Mouse (Mus musculus): ENCODE data around the gene Sfxn2.

The Sfxn2 gene

DNA sequence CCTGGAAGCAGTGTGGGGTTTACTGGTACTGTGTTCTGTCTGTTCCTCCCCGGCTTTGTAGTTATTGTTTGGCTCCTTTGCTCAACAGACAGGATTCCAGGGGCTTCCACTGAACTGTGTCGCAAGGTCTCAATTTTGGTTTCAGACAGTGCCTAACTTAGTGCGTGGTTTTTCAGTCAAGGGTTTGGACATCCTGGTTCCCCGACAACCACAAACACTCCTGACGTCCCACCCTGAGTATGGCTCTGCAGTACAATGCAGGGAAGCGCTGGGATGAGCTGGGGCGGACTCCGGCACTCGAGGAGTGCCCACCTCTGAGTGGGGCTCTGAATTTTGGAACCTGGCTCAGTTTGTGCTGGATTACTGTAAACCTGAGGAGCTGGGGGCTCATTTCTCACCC lies 56.6 kb downstream of the Sfxn2 start:
- no peak for DNase-seq (ENCODE audit: low spot score in 2 of 2)

DNA sequence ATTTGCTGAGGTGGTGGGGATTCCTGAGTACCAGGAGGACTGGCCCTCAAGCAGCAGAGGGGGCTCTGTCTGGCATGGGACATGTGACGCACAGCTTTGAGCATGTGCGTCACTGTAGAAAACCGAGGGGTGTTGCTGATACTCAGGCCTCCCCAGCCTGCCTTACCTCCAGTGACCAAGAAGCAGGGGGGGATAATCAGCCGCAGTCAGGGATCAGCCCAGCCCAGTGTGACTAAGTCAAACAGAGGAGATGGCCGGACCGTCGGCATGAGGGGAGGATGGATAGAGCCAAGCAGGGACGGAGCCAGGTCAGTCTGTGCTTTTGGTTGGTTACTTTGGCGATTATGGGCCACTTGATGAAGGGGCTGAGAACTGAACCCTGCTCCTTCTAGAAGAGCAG lies 58.5 kb downstream of the Sfxn2 start:
- DNase-seq (ENCODE audit: low spot score in 2 of 2) = no peak

DNA sequence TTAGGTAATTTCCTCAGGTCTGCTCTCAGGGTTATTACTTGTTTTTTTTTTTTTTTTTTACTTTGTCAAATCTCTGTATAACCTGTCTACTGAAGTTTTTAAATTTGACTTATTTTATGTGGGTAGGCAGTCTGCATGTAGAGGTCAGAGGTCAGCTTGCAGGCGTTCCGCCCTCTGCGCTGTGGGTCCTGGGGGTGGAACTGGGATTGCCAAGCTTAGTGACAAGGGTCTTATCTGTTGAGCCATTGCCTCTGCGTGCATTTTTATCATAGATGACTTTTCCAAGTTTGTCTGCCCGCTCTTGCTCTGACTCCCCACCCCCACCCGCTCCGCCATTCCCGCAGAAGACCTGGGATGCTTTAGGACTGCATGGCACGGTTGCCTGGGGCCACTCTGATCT lies 62.6 kb downstream of the Sfxn2 start:
- no peak for DNase-seq (ENCODE audit: low spot score in 2 of 2)

DNA sequence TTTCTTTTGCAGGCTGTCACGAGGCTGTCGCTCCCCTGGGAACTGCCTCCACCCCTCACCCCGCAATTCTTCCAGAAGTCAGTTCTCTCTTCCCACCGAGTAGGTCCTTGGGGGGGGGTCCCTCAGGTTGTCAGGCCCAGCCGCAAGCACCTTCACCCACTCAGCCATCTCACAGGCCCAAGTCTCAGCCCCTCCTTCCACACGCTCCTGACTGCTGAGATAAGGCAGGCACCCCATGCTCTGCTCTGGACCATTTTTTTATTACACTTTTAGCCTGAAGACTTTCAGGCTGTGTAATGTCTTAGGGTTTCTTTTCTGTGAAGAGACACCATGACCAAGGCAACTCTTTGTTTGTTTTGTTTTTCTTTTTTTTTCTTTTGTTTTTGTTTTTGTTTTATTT lies 64.4 kb downstream of the Sfxn2 start:
- no peak for DNase-seq (ENCODE audit: low spot score in 2 of 2)

DNA sequence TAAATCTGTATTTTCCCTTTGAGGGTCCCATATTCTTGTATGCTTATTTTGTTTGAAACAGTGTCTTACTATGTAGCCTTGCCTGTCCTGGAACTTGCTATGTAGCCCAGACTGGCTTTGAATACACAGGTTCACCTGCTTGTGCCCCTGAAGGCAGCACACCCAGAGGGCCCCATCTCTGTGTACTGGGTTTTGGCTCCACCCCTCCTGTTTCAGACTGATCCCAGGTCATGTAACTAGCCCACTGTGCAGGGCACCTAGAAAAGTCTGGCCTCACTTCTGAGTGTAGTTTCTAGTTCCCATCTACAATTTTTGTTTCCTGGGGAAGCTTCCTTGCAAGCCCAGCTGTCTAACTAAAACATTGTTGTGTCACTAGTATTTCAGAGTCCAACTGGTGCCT lies 65.9 kb downstream of the Sfxn2 start:
- no peak for DNase-seq (ENCODE audit: low spot score in 2 of 2)

DNA sequence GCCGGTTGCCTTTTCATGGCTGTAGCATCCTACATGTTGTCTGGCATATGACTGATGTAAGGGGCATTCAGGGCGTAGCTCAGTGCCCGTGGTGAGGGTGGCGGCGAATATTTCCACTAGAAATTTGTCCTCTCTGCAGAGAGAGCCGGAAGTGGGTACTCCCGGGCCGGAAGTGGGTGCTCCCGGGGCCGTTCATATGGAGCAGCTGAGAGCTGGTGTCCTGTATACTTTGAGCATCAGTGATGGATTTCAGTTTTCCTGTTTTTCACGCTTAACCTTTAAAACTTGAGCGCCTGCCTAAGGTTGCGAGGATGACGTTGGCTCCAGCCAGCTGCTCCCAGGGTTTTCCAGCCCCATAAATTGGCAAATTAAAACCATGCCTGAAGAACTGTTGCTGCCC lies 66.3 kb downstream of the Sfxn2 start:
- DNase-seq (ENCODE audit: low spot score in 2 of 2) = no peak

DNA sequence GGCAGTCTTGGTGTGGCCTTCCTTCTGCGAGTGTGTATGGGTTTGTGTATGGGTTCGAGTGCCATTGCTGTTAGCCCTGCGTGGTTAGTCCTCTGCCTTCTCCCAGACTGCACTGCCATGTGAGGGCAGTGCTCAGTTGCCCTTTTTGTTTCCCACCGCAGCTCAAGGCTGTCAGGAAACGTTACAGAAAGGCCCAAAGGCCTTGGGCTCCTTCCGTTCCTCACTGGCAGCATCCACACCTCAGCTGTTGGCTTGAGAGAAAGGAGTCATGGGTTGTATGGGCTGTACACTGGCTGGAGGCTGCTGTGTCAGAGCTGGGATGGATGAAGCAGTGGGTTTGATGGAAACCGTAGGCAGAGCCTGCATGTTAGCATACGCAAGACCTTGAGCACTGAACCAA lies 67.6 kb downstream of the Sfxn2 start:
- DNase-seq (ENCODE audit: low spot score in 2 of 2) = no peak

DNA sequence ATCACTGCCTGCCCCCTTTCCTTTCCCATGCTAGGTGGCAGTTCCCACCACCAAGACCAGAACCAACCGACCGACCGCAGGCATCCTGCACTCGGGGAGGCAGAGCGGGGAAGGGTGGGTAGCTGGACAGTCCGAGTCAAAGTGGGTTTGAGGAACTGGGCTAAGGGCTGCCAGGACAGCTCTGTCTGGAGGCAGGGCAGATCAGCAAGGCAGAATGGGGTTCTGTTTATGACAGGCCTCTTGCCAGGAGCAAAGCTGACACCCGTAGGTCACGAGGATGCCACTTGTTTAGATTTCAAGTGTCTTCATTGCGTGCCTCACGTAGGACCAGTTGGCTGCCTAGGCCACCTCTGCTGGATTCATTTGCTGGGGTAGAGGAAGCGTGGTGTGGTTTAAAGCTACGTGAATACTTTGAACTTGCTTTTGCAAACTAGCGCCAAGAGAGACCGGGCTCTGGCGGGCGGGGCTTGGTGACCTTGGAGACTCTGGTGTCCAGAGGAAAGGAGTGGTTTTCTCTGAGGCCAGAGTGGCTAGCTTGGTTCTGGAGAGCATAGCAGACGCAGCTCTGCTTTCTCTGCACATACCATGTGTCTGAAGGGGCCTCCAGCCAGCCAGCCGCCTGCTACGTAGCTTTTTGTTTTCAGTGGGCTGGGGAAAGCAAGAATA lies 68.4 kb downstream of the Sfxn2 start:
- no peak for DNase-seq (ENCODE audit: low spot score in 2 of 2)

DNA sequence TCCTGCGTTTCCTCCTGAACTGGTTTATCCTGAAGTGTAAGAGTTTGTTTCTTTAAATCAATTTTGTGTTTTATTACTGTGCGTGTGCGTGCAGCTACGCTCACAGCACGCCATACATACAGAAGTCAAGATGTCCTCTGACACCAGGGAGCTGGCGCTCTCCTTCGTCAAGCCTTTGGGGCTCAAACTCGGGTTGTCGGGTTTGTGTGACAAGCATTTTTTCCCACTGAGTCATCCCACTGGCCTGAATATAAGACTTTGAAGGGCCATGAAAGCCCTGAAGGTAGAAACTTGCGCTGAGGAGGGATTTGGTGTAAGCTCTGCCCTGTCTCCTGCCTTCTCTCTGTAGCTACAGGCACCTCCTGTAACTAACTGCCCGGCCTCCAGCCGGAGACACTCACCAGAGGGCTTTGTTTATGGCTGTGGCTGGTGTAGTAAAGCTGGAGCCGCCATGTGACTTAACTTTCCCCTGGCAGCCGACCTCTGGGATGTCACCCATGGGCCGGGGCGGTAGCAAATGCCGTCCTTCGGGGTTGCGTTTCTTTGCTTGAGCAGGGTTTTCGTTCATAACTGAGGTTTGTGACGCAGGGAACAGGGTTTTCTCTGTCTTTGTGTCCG lies 69.1 kb downstream of the Sfxn2 start:
- DNase-seq (ENCODE audit: low spot score in 2 of 2) = no peak

DNA sequence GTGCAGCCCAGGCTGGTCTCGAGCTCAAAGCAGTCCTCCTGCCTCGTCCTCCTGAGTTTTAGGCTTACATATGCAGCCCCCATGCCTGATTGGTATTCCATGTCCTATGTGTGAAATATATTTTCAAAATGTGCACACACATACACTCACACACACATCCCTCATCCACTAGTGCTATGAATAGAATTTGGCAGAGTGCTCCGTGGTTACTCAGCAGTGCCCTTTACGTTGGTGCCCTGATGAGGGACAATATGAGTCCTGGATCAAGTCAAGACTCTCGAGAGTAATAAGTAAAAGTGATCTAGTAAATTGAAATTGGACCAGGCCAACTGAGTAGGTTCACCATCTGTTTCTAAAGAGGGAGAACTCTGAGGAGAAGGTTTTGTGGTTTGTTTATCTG lies 70.1 kb downstream of the Sfxn2 start:
- DNase-seq (ENCODE audit: low spot score in 2 of 2) = no peak

DNA sequence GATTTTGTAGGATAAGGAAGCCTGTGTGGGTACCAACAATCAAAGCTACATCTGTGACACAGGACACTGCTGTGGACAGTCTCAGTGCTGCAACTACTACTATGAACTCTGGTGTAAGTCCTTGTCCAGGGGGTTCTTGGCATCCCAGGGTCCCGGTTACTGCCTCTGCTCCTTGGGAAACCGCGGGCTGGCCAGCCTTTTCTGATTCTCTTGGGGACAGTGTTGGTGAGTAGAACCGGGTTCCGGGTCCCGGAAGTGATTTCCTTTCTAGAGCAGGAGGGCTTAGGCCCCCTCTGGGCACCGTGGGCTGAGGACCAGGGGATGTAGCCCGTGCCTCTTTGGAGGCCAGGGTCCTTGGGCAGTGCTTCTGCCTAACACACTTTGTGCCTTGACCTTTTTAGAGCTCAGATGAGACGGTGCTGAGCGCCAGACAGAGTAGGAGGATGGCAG lies 71.2 kb downstream of the Sfxn2 start:
- no peak for DNase-seq (ENCODE audit: low spot score in 2 of 2)

DNA sequence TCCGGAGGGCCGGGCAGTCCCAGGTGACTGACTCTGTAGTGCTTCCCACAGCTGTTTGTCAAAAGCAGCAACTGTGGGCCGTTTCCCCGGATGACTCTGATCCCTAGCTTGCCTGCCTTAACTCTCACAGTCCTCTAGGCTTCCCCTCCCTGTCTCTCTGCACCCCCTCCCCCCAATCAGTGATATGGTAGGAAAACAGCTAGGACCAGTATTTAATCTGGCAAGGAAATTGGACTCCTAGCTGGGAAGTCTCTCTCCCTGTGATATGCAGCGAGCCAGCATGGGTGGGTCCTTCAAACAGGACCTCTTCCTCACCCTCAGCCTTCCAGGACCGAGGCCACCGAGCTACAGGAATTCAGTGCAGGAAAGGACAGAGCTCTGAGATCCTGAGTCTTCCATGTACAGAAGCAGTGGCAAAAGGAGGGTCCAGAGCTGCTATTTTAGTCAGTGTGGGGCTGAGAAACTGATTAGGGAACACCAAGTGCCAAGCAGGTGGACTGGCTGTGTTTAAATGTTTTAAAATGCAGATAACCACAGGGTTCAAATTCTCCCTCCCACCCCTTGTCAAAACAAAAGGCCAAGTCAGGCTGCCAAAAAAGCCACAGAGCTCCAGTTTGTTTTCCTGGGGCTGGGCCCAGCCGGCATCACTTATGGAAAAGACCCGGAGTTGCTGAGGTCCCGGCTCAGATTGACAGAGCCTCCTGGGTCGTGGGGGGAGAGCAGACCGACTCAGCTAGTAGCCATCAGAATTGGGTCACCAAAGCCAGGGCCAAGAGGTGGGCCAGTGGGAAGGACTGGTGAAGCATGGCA lies 71.8 kb downstream of the Sfxn2 start:
- no peak for DNase-seq (ENCODE audit: low spot score in 2 of 2)

DNA sequence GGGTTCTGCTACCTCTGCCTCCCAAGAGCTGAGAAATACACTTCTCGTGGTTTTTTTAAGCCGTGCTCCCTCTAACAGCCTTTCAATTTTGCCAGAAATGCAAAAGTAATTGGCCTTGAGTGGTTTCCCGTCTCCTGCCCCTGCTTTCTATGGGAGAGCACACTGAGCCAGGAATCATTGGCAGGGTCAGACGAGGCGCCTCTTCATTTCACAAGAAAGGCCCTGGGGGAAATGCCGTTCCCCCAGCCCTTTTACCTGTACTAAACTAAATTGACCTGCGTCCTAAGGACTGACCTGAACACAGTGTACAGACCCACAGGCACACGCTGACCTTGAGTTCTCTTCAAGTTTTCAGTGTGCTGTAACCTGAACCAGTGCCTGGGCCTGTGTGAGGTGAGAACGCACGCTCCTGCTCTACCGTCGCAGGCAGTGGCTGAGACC lies 72.9 kb downstream of the Sfxn2 start:
- DNase-seq (ENCODE audit: low spot score in 2 of 2) = no peak

DNA sequence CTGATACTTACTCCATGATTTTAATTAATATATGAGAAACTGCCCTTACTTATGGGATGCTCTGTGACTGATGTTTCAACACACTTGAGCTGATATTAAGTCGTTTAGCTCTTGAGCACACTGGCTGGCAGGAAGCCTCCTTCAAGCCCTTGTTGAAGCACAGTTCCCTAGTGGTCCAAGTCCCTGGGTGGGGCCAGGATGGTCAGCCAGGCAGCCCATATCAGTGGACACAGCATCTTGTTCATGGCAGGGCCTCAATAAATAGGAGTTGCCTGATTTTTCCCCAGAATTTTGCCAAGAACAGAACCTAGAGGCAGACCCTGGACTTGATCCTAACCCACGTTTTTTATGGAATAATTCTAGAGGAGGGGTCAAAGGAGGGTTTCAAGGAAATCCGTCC lies 74.1 kb downstream of the Sfxn2 start:
- DNase-seq (ENCODE audit: low spot score in 2 of 2) = no peak

Measured in frontal cortex, postnatal 14 days (tissue).